Mouse (Mus musculus) spleen, adult 2 months (tissue): ENCODE measurements around the gene Clk3. TPM values are rescaled to one million over a fixed set of nuclear protein-coding genes. Genes with fewer than 3 reads are reported as not detected.

Source experiments
- DNase-seq, 2 experiments: peaks; one replicate each; pipeline versions ENCODE4 v3.0.0 to v3.0.0-alpha.2; 2012 to 2021; ENCODE audit warnings: low spot score in 2 of 2, low read depth in 1 of 2
- H3K27ac ChIP-seq: fragments of 200-500 bp; 2 replicates; pipeline ENCODE4 v1.5.1; 2012; ENCODE audit warnings: low read length, inconsistent platforms; ENCODE audit not compliant: insufficient read depth
- H3K27me3 ChIP-seq: fragments of 200-500 bp; 2 replicates; pipeline ENCODE4 v1.6.1; 2012; ENCODE audit warnings: mild to moderate bottlenecking, moderate library complexity, low read length, inconsistent platforms; ENCODE audit not compliant: control insufficient read depth, insufficient read depth
- H3K36me3 ChIP-seq: fragments of 200-500 bp; 2 replicates; pipeline ENCODE4 v1.6.1; 2012; ENCODE audit warnings: mild to moderate bottlenecking, low read length, inconsistent platforms; ENCODE audit not compliant: control insufficient read depth, insufficient read depth
- H3K4me1 ChIP-seq: fragments of 200-500 bp; 2 replicates; pipeline ENCODE4 v1.6.1; 2011; ENCODE audit warnings: inconsistent platforms; ENCODE audit not compliant: control insufficient read depth, insufficient read depth, insufficient read length
- H3K4me3 ChIP-seq: fragments of 200-500 bp; 2 replicates; pipeline ENCODE4 v1.5.1; 2011; ENCODE audit warnings: mild to moderate bottlenecking, inconsistent platforms; ENCODE audit not compliant: insufficient read depth, insufficient read length; ENCODE audit errors: extremely low read depth
- CTCF ChIP-seq: fragments of 200-500 bp; IDR thresholded peaks from 2 replicates; pipeline ENCODE4 v1.5.1; 2011; ENCODE audit warnings: mild to moderate bottlenecking, inconsistent platforms; ENCODE audit not compliant: insufficient read depth, insufficient read length, insufficient replicate concordance; ENCODE audit errors: extremely low read depth
- POLR2A ChIP-seq: fragments of 200-500 bp; IDR thresholded peaks from 2 replicates; pipeline ENCODE4 v1.6.1; 2011; ENCODE audit warnings: low read depth, low read length, inconsistent platforms
- WGBS: fragments of 180-500 bp; shearing (Covaris S2); methylation state at CpG from one replicate; pipeline ENCODE4 v1.1.7; 2018; 5-methylcytosine and 5-hydroxymethylcytosine counted together
- polyA plus RNA-seq: library from polyadenylated mRNA; depleted of rRNA; stranded (reverse); fragments of >200 nt; gene quantifications from 2 replicates; pipeline ENCODE4 v1.2.3, GENCODE M21; 2012

Gene Clk3
- polyA plus RNA-seq, 1 experiment: 99.1 TPM

GRCm38 (mm10) chr9:57757578-57757977, 8.1 kb downstream of the Clk3 start:
- H3K4me3 ChIP-seq: no peak overlapping the region

GRCm38 (mm10) chr9:57750901-57751300, 14.8 kb downstream of the Clk3 start:
- no peak overlapping the region for H3K27ac ChIP-seq
- H3K36me3 ChIP-seq: peaks cover 79% of the 10 kb centered on the region
- WGBS: 92% methylated on average over 7 of the region's 7 CpGs
- no peak overlapping the region for H3K4me3 ChIP-seq
- H3K27me3 ChIP-seq: no peaks in the 10 kb centered on the region
- TF ChIP-seq CTCF (no peak), POLR2A (no peak)
- DNase-seq: no peak
- H3K4me1 ChIP-seq: no peaks in the 10 kb centered on the region

More at GRCm38 (mm10) chr9:57757578-57757977, 8.1 kb downstream of the Clk3 start:
- TF ChIP-seq POLR2A (no peak), CTCF (no peak)
- no peaks in the 10 kb centered on the region for H3K27me3 ChIP-seq
- H3K36me3 ChIP-seq: peaks cover 69% of the 10 kb centered on the region
- H3K4me1 ChIP-seq: peaks cover 6% of the 10 kb centered on the region; the same call in 1 of the 2 replicates
- no peak for DNase-seq
- WGBS: 75% methylated on average over 3 of the region's 3 CpGs
- no peak overlapping the region for H3K27ac ChIP-seq

- 69% methylated on average over 1 of the region's 1 CpGs for WGBS
- no peaks in the 10 kb centered on the region for H3K4me1 ChIP-seq
Observed at GRCm38 (mm10) chr9:57748831-57749230, 16.8 kb downstream of the Clk3 start.

GRCm38 (mm10) chr9:57748137-57748536, 17.5 kb downstream of the Clk3 start:
- no peak overlapping the region for H3K27ac ChIP-seq
- TF ChIP-seq CTCF: no peak
- no peak for TF ChIP-seq POLR2A
- 94% methylated on average over 6 of the region's 6 CpGs for WGBS
- H3K4me1 ChIP-seq: no peaks in the 10 kb centered on the region
- H3K4me3 ChIP-seq: no peak overlapping the region
- peaks cover 63% of the 10 kb centered on the region for H3K36me3 ChIP-seq
- no peaks in the 10 kb centered on the region for H3K27me3 ChIP-seq
- no peak for DNase-seq

More at GRCm38 (mm10) chr9:57748831-57749230, 16.8 kb downstream of the Clk3 start:
- H3K27ac ChIP-seq: no peak overlapping the region
- H3K4me3 ChIP-seq: no peak overlapping the region
- no peaks in the 10 kb centered on the region for H3K27me3 ChIP-seq
- no peak for DNase-seq
- peaks cover 65% of the 10 kb centered on the region for H3K36me3 ChIP-seq
- TF ChIP-seq CTCF (no peak), POLR2A (no peak)

GRCm38 (mm10) chr9:57747067-57747466, 18.6 kb downstream of the Clk3 start:
- no peak for DNase-seq
- WGBS: 88% methylated on average over 1 of the region's 1 CpGs
- H3K4me1 ChIP-seq: no peaks in the 10 kb centered on the region
- H3K36me3 ChIP-seq: peaks cover 57% of the 10 kb centered on the region
- H3K27ac ChIP-seq: no peak overlapping the region
- no peak overlapping the region for H3K4me3 ChIP-seq
- TF ChIP-seq POLR2A (no peak), CTCF (no peak)
- no peaks in the 10 kb centered on the region for H3K27me3 ChIP-seq

- peaks cover 2% of the 10 kb centered on the region; the same call in 1 of the 2 replicates for H3K4me1 ChIP-seq
- peak; percentile 42 to 51 for DNase-seq
- no peak overlapping the region for H3K4me3 ChIP-seq
- H3K36me3 ChIP-seq: peaks cover 44% of the 10 kb centered on the region
- TF ChIP-seq CTCF (peak; percentile 32; the same call in 1 of the 2 replicates), POLR2A (no peak)
- WGBS: 54% methylated on average over 3 of the region's 3 CpGs
- H3K27ac ChIP-seq: no peak overlapping the region
- no peaks in the 10 kb centered on the region for H3K27me3 ChIP-seq
Observed at GRCm38 (mm10) chr9:57744462-57745091, 21.1 kb downstream of the Clk3 start.

GRCm38 (mm10) chr9:57739863-57740262, 25.8 kb downstream of the Clk3 start:
- H3K36me3 ChIP-seq: peaks cover 17% of the 10 kb centered on the region
- no peak for TF ChIP-seq CTCF
- no peak for TF ChIP-seq POLR2A
- H3K4me1 ChIP-seq: peaks cover 2% of the 10 kb centered on the region; the same call in 1 of the 2 replicates
- no peak for DNase-seq
- no peak overlapping the region for H3K27ac ChIP-seq
- H3K4me3 ChIP-seq: no peak overlapping the region
- no peaks in the 10 kb centered on the region for H3K27me3 ChIP-seq
- 93% methylated on average over 5 of the region's 5 CpGs for WGBS
